Mouse (Mus musculus): ENCODE results near the gene Ube2a. TPM values are rescaled to one million over a fixed set of nuclear protein-coding genes. Genes with fewer than 3 reads are reported as not detected.

The Ube2a gene
- polyA plus RNA-seq, 1 experiment from 2014 or later = 139 TPM

GRCm38 (mm10) chrX:36852631-36853030, 21.1 kb upstream of the Ube2a start:
- no peak overlapping the region for H3K4me2 ChIP-seq (replicated peaks; ENCODE audit: low read depth)
- H3K27me3 ChIP-seq (ENCODE audit: control insufficient read depth, insufficient read depth, low read length) = no peaks in the 10 kb centered on the region
- H3K4me1 ChIP-seq (replicated peaks; ENCODE audit: control insufficient read depth, insufficient read depth) = no peaks in the 10 kb centered on the region
- H3K36me3 ChIP-seq (ENCODE audit: control insufficient read depth, insufficient read depth, low read length) = no peaks in the 10 kb centered on the region
- H3K9ac ChIP-seq (ENCODE audit: low read length) = no peak overlapping the region
- no peak for TF ChIP-seq EP300 (optimal IDR thresholded peaks at IDR 0.05)
- TF ChIP-seq CTCF (IDR thresholded peaks at IDR 0.05; ENCODE audit: low read depth) = no peak
- H3K27ac ChIP-seq (replicated peaks) = no peak overlapping the region
- ATAC-seq (ENCODE audit: low FRiP score, low TSS enrichment) (no peak), DNase-seq (ENCODE audit: low spot score) (no peak)
- H3K4me3 ChIP-seq (ENCODE audit: low read depth, low read length) = no peak overlapping the region
- 84% methylated on average over 8 of the region's 8 CpGs for WGBS
- no peaks in the 10 kb centered on the region for H3K9me3 ChIP-seq (ENCODE audit: control insufficient read depth, low read length)

GRCm38 (mm10) chrX:36863766-36864608, 9.7 kb upstream of the Ube2a start:
- Histone ChIP-seq H3K9ac (ENCODE audit: low read length) (peak overlapping the region; percentile 58), H3K4me3 (ENCODE audit: low read depth, low read length) (peak overlapping the region; percentile 39), H3K4me2 (replicated peaks; ENCODE audit: low read depth) (peak overlapping the region; percentile 44), H3K27me3 (ENCODE audit: control insufficient read depth, insufficient read depth, low read length) (no peaks in the 10 kb centered on the region), H3K27ac (replicated peaks) (no peak overlapping the region), H3K9me3 (ENCODE audit: control insufficient read depth, low read length) (no peaks in the 10 kb centered on the region), H3K4me1 (replicated peaks; ENCODE audit: control insufficient read depth, insufficient read depth) (no peaks in the 10 kb centered on the region), H3K36me3 (ENCODE audit: control insufficient read depth, insufficient read depth, low read length) (no peaks in the 10 kb centered on the region)
- ATAC-seq (ENCODE audit: low FRiP score, low TSS enrichment) (peak; percentile 87), DNase-seq (ENCODE audit: low spot score) (peak; percentile 81)
- TF ChIP-seq EP300 (optimal IDR thresholded peaks at IDR 0.05) (no peak), CTCF (IDR thresholded peaks at IDR 0.05; ENCODE audit: low read depth) (no peak)
- WGBS = 18% methylated on average over 38 of the region's 44 CpGs

- no peaks in the 10 kb centered on the region for H3K27me3 ChIP-seq (ENCODE audit: control insufficient read depth, insufficient read depth, low read length)
- no peaks in the 10 kb centered on the region for H3K9me3 ChIP-seq (ENCODE audit: control insufficient read depth, low read length)
- H3K36me3 ChIP-seq (ENCODE audit: control insufficient read depth, insufficient read depth, low read length) = no peaks in the 10 kb centered on the region
- 50% methylated on average over 8 of the region's 8 CpGs for WGBS
- ATAC-seq (ENCODE audit: low FRiP score, low TSS enrichment) (no peak), DNase-seq (ENCODE audit: low spot score) (no peak)
- no peaks in the 10 kb centered on the region for H3K4me1 ChIP-seq (replicated peaks; ENCODE audit: control insufficient read depth, insufficient read depth)
- H3K9ac ChIP-seq (ENCODE audit: low read length) = no peak overlapping the region
- H3K4me3 ChIP-seq (ENCODE audit: low read depth, low read length) = peak overlapping the region; percentile 39
- TF ChIP-seq CTCF (IDR thresholded peaks at IDR 0.05; ENCODE audit: low read depth) (no peak), EP300 (optimal IDR thresholded peaks at IDR 0.05) (no peak)
- peak overlapping the region; percentile 23; the same call in 1 of the 2 replicates for H3K4me2 ChIP-seq (replicated peaks; ENCODE audit: low read depth)
- H3K27ac ChIP-seq (replicated peaks) = no peak overlapping the region
Observed at GRCm38 (mm10) chrX:36864609-36865328, 8.9 kb upstream of the Ube2a start.

GRCm38 (mm10) chrX:36870372-36870771, 3.3 kb upstream of the Ube2a start:
- Histone ChIP-seq H3K27ac (replicated peaks) (no peak overlapping the region), H3K4me1 (replicated peaks; ENCODE audit: control insufficient read depth, insufficient read depth) (no peaks in the 10 kb centered on the region), H3K4me3 (ENCODE audit: low read depth, low read length) (no peak overlapping the region), H3K27me3 (ENCODE audit: control insufficient read depth, insufficient read depth, low read length) (no peaks in the 10 kb centered on the region), H3K4me2 (replicated peaks; ENCODE audit: low read depth) (no peak overlapping the region), H3K9me3 (ENCODE audit: control insufficient read depth, low read length) (no peaks in the 10 kb centered on the region), H3K36me3 (ENCODE audit: control insufficient read depth, insufficient read depth, low read length) (no peaks in the 10 kb centered on the region), H3K9ac (ENCODE audit: low read length) (no peak overlapping the region)
- DNase-seq (ENCODE audit: low spot score) (no peak), ATAC-seq (ENCODE audit: low FRiP score, low TSS enrichment) (no peak)
- TF ChIP-seq EP300 (optimal IDR thresholded peaks at IDR 0.05) = no peak
- no peak for TF ChIP-seq CTCF (IDR thresholded peaks at IDR 0.05; ENCODE audit: low read depth)
- 72% methylated on average over 3 of the region's 3 CpGs for WGBS

- TF ChIP-seq CTCF (IDR thresholded peaks at IDR 0.05; ENCODE audit: low read depth) (no peak), EP300 (optimal IDR thresholded peaks at IDR 0.05) (no peak)
- Histone ChIP-seq H3K36me3 (ENCODE audit: control insufficient read depth, insufficient read depth, low read length) (no peaks in the 10 kb centered on the region), H3K9ac (ENCODE audit: low read length) (peak overlapping the region; percentile 81), H3K27me3 (ENCODE audit: control insufficient read depth, insufficient read depth, low read length) (no peaks in the 10 kb centered on the region), H3K4me3 (ENCODE audit: low read depth, low read length) (peak overlapping the region; percentile 68), H3K4me1 (replicated peaks; ENCODE audit: control insufficient read depth, insufficient read depth) (no peaks in the 10 kb centered on the region), H3K9me3 (ENCODE audit: control insufficient read depth, low read length) (no peaks in the 10 kb centered on the region), H3K4me2 (replicated peaks; ENCODE audit: low read depth) (peak overlapping the region; percentile 58), H3K27ac (replicated peaks) (peak overlapping the region; percentile 74)
- ATAC-seq (ENCODE audit: low FRiP score, low TSS enrichment) (peak; percentile 98), DNase-seq (ENCODE audit: low spot score) (peak; percentile 91)
- 14% methylated on average over 55 of the region's 57 CpGs for WGBS
Observed at GRCm38 (mm10) chrX:36874178-36874696, 537 bp downstream of the Ube2a start.

Data from stomach, postnatal 0 days (tissue).